Mouse (Mus musculus) limb, embryonic 10.5 days (tissue): ENCODE results near the gene Gli2. TPM values are rescaled to one million over a fixed set of nuclear protein-coding genes. Genes with fewer than 3 reads are reported as not detected.

Experiments used
- DNase-seq: peaks from one replicate; pipeline ENCODE4 v3.0.0-alpha.2; 2017; ENCODE audit warnings: low spot score
- H3K27ac ChIP-seq: fragments of 300-500 bp; sonication (generic); 2 replicates; pipeline ENCODE4 v1.5.1; 2016; ENCODE audit warnings: mild to moderate bottlenecking
- H3K27me3 ChIP-seq: fragments of 300-500 bp; sonication (generic); 2 replicates; pipeline ENCODE4 v1.6.1; 2016; ENCODE audit warnings: low read depth, mild to moderate bottlenecking; ENCODE audit not compliant: poor library complexity, severe bottlenecking
- H3K36me3 ChIP-seq: fragments of 300-500 bp; sonication (generic); 2 replicates; pipeline ENCODE4 v1.6.1; 2016; ENCODE audit warnings: mild to moderate bottlenecking, moderate library complexity
- H3K4me1 ChIP-seq: fragments of 300-500 bp; sonication (generic); 2 replicates; pipeline ENCODE4 v1.6.1; 2016
- H3K4me3 ChIP-seq: fragments of 300-500 bp; sonication (generic); 2 replicates; pipeline ENCODE4 v1.5.1; 2016; ENCODE audit warnings: mild to moderate bottlenecking, moderate library complexity
- H3K9me3 ChIP-seq: fragments of 300-500 bp; sonication (generic); replicated peaks from 2 replicates; pipeline ENCODE4 v1.6.1; 2016; ENCODE audit warnings: mild to moderate bottlenecking
- WGBS: fragments of 180-500 bp; shearing (Covaris S2); methylation state at CpG from one replicate; pipeline ENCODE4 v1.1.7; 2016; 5-methylcytosine and 5-hydroxymethylcytosine counted together
- polyA plus RNA-seq: library from polyadenylated mRNA; unstranded; fragments of >200 nt; fragmentation: Nextera tagmentation; extraction: Ambion mirVana; gene quantifications from 2 replicates; pipeline ENCODE4 v1.2.1, GENCODE M21; 2016

Gene Gli2
- polyA plus RNA-seq = 16.6 and 17.5 TPM in 2 replicates

DNA sequence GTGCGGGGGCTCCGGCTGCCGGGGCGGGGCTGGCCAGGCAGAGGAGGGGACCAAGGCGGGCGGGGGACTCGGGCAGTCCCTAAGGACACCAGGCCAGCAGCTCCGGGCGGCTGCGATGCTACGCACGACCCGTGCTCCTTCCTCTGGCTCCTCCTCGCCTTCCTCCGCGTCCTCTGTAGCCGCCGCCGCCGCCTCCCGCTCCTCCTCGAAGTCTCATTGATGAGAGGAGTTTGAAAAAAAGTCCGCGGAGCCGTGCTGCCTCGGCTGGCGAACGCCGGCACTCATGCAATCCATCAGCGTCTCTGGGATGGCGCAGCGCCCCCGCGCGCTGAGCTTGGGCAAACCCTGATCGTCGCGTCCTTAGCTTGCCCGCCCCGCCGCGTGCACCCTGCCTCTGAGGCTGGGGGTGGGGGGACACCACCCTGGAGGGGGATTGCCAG is at the start of gene Gli2:
TSS of gene Gli2 (minus strand) at position 218 of the 440 bp plus-strand sequence.
- WGBS = under 1% methylated on average over 42 of the region's 42 CpGs
- peaks cover 67% of the 10 kb centered on the region for H3K4me1 ChIP-seq
- peak within 1 kb of the TSS; percentile 73 for H3K4me3 ChIP-seq
- H3K36me3 ChIP-seq = no peaks in the 10 kb centered on the region
- peak within 1 kb of the TSS; percentile 98 for H3K27ac ChIP-seq
- H3K27me3 ChIP-seq = no peaks in the 10 kb centered on the region
- no peaks in the 10 kb centered on the region for H3K9me3 ChIP-seq
- DNase-seq = peak; percentile 91

DNA sequence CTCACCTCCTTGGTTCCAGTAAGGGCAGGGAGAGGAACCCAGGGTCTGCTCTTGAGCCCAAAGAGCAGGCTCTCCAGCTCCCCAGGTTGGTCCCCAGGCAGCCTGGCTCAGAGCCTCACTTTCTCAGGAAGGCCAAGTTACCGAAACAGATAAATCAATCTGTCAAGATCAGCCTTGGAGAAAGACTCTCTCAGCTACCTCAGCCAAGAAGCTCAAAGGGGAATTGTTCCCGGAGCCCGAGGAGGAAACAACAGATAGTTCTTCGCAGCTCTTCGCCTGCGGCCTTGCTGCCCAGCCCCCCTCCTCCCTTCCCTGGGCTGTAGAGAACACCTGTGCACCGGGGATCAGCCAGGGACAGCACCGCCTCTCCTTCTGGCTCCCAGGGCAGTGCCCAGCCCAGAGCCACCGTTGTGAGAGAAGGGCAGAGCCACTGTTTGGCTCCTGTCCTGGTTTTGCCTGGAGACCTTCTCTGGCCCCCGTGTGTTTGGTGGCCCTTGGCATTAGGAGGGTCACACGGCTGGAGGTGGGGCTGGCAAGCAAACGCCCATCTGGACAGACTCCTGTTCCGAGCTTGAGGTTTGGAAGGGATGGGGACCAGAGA is 44.6 kb upstream of the Gli2 start:
- no peak overlapping the region for H3K4me3 ChIP-seq
- peaks cover 14% of the 10 kb centered on the region for H3K4me1 ChIP-seq
- WGBS = 51% methylated on average over 13 of the region's 13 CpGs
- H3K36me3 ChIP-seq = no peaks in the 10 kb centered on the region
- no peak for DNase-seq
- no peaks in the 10 kb centered on the region for H3K27me3 ChIP-seq
- H3K9me3 ChIP-seq = no peaks in the 10 kb centered on the region
- no peak overlapping the region for H3K27ac ChIP-seq

GRCm38 (mm10) chr1:119093739-119094138 is 40.3 kb upstream of the Gli2 start:
- 23% methylated on average over 8 of the region's 8 CpGs for WGBS

DNA sequence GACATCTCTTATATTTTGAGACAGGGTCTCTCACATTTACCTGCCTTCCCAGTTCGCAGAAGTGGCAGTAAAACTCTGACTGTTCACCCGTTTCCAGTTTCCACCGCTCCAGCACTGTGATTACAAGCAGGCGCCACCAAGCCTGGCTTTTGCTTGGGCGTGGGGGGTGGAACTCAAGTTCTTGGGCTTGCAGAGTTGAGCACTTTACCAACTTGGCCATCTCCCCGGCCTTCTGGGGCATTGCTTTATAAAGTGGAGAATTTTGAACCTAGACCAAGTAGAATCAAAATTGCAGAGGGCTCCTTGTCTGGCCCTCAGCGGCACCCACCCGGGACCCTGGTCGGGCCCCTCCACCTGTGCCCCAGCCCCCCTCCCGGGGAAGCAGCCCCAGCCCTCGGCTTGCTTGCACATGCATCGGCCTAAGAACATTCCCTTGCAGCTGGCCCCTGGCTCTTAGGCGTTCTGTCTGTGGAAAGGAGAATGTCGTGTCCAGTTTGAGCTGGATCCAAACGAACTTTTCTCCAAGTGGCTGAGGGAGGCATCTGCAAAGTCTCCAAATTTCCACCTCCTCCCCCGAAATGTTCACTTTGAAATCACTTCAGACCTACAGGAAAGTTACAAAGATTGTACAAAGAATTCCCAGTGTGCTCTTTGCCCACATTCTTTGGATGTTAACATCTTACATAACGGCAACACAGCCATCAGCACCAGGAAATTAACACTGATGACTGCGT is 36.6 kb upstream of the Gli2 start:
- H3K27me3 ChIP-seq = no peaks in the 10 kb centered on the region
- H3K36me3 ChIP-seq = no peaks in the 10 kb centered on the region
- DNase-seq = no peak
- H3K4me1 ChIP-seq = 0 out of 2 replicates have a peak, but pooled peaks cover 4% of the 10 kb centered on the region
- no peaks in the 10 kb centered on the region for H3K9me3 ChIP-seq
- no peak overlapping the region for H3K4me3 ChIP-seq
- 83% methylated on average over 18 of the region's 18 CpGs for WGBS
- no peak overlapping the region for H3K27ac ChIP-seq

More at GRCm38 (mm10) chr1:119093739-119094138, 40.3 kb upstream of the Gli2 start:
- peak; percentile 77 for DNase-seq
- H3K4me3 ChIP-seq = no peak overlapping the region
- no peaks in the 10 kb centered on the region for H3K27me3 ChIP-seq
- H3K36me3 ChIP-seq = no peaks in the 10 kb centered on the region
- peaks cover 18% of the 10 kb centered on the region for H3K4me1 ChIP-seq
- H3K27ac ChIP-seq = no peak overlapping the region
- H3K9me3 ChIP-seq = no peaks in the 10 kb centered on the region

- Histone ChIP-seq H3K27ac (no peak overlapping the region), H3K4me3 (no peak overlapping the region), H3K4me1 (peaks cover 10% of the 10 kb centered on the region), H3K9me3 (no peaks in the 10 kb centered on the region), H3K27me3 (peaks cover 6% of the 10 kb centered on the region; the same call in 1 of the 2 replicates), H3K36me3 (no peaks in the 10 kb centered on the region)
- WGBS = 25% methylated on average over 3 of the region's 3 CpGs
- peak; percentile 86 for DNase-seq
Measured at GRCm38 (mm10) chr1:119087539-119087938, 34.1 kb upstream of the Gli2 start.

DNA sequence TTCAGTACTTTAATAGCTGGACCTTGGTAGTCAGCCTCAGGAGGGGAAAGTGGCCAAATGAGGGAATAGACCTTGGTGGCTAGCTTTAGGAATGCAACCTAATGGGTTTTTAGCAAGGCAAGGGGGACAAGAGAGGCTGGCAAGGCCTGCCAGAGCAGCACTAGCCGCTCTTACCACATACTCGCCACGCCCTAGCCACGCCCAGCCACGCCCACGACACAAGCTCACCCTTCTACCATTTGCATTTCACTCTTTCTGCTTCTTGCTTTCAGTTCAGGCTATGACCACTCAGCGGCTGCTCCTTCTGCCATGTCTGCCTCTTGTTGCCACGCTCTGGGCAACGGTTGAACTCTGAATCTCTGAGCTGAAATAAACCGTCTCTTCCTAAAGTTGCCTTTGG is 32.4 kb upstream of the Gli2 start:
- Histone ChIP-seq H3K36me3 (no peaks in the 10 kb centered on the region), H3K27me3 (peaks cover 6% of the 10 kb centered on the region; the same call in 1 of the 2 replicates), H3K4me1 (peaks cover 17% of the 10 kb centered on the region), H3K27ac (no peak overlapping the region), H3K4me3 (no peak overlapping the region), H3K9me3 (no peaks in the 10 kb centered on the region)
- no peak for DNase-seq
- WGBS = 61% methylated on average over 10 of the region's 10 CpGs

DNA sequence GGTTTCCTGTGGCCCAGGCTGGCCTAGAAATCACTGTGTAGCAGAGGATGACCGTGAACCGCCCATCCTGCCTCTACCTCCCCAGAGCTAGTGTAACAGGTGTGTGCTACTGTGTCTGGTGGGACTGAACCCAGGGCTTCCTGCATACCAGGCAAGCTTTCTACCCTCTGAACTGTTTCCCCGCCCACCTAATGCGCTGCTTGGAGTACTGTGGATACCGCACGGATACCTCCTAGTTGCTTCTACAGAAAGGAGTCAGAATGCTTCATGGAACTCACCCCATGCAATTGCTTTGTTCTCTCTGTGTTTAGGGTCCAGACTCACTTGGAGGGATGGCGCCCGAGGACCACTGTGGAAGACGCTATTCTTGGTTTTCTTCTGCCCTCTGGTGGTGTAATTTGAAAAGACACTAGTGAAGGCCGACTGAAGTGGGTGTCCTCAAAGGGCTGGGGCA is 30.1 kb upstream of the Gli2 start:
- no peaks in the 10 kb centered on the region for H3K9me3 ChIP-seq
- H3K4me3 ChIP-seq = no peak overlapping the region
- peaks cover 6% of the 10 kb centered on the region; the same call in 1 of the 2 replicates for H3K27me3 ChIP-seq
- H3K27ac ChIP-seq = peak overlapping the region; percentile 79
- DNase-seq = peak; percentile 73
- 20% methylated on average over 10 of the region's 10 CpGs for WGBS
- H3K4me1 ChIP-seq = peaks cover 12% of the 10 kb centered on the region
- H3K36me3 ChIP-seq = no peaks in the 10 kb centered on the region

GRCm38 (mm10) chr1:119082231-119082991 is 29.0 kb upstream of the Gli2 start:
- Histone ChIP-seq H3K27me3 (peaks cover 15% of the 10 kb centered on the region), H3K4me3 (no peak overlapping the region), H3K9me3 (no peaks in the 10 kb centered on the region), H3K27ac (peak overlapping the region; percentile 46; the same call in 1 of the 2 replicates), H3K4me1 (peaks cover 15% of the 10 kb centered on the region), H3K36me3 (no peaks in the 10 kb centered on the region)
- peak; percentile 90 for DNase-seq
- WGBS = 44% methylated on average over 12 of the region's 12 CpGs

DNA sequence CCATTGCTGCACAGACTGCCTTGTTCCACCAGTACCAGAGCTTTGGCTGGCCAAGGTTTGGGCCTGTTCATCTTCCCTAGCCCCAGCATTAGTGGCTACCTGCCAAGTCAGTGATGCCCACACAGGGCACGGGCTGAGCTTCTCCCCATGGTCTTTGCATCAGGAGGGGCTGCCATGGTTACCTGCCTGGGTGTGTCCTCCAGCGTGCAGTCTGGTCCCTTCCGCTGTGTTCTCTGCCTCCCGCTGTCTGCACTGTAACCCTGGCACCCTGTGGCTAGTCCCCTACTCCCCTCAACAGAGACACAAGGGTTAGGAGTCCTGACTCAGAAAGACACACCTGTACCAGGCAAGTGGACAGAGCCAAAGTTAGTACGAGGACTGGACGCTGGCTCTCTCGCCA is 24.5 kb upstream of the Gli2 start:
- WGBS = 83% methylated on average over 7 of the region's 7 CpGs
- Histone ChIP-seq H3K9me3 (no peaks in the 10 kb centered on the region), H3K4me1 (peaks cover 16% of the 10 kb centered on the region), H3K4me3 (no peak overlapping the region), H3K36me3 (no peaks in the 10 kb centered on the region), H3K27ac (no peak overlapping the region), H3K27me3 (peaks cover 33% of the 10 kb centered on the region)
- DNase-seq = no peak

DNA sequence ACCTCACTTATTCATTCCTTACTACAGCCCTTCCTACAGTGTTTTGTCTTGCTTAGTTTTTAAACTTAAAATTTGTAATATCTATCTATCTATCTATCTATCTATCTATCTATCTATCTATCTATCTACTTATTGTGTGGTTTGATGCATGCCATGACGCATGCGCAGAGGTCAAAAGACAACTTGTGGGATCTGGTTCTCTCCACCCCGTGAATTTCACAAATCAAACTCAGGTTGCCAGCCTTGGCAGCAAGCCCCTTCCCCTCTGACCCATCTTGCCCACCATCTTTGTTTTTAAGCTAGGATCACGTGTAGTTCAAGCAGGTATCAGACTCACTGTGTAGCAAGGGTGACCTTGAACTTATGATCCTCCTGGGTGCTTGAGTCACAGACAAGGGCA is 22.9 kb upstream of the Gli2 start:
- peaks cover 10% of the 10 kb centered on the region for H3K4me1 ChIP-seq
- WGBS = 68% methylated on average over 4 of the region's 4 CpGs

GRCm38 (mm10) chr1:119075916-119076315 is 22.5 kb upstream of the Gli2 start:
- H3K4me1 ChIP-seq = peaks cover 10% of the 10 kb centered on the region
- no peak overlapping the region for H3K4me3 ChIP-seq
- no peaks in the 10 kb centered on the region for H3K9me3 ChIP-seq
- DNase-seq = no peak
- 45% methylated on average over 3 of the region's 3 CpGs for WGBS
- no peaks in the 10 kb centered on the region for H3K36me3 ChIP-seq
- no peak overlapping the region for H3K27ac ChIP-seq
- H3K27me3 ChIP-seq = peaks cover 33% of the 10 kb centered on the region

More for the DNA sequence above, 22.9 kb upstream of the Gli2 start:
- Histone ChIP-seq H3K9me3 (no peaks in the 10 kb centered on the region), H3K4me3 (no peak overlapping the region), H3K36me3 (no peaks in the 10 kb centered on the region), H3K27ac (no peak overlapping the region), H3K27me3 (peaks cover 33% of the 10 kb centered on the region)
- no peak for DNase-seq

GRCm38 (mm10) chr1:119075500-119075899 is 22.1 kb upstream of the Gli2 start:
- peaks cover 33% of the 10 kb centered on the region for H3K27me3 ChIP-seq
- H3K36me3 ChIP-seq = no peaks in the 10 kb centered on the region
- no peak overlapping the region for H3K27ac ChIP-seq
- no peak overlapping the region for H3K4me3 ChIP-seq
- 34% methylated on average over 7 of the region's 7 CpGs for WGBS
- no peak for DNase-seq
- peaks cover 10% of the 10 kb centered on the region for H3K4me1 ChIP-seq
- no peaks in the 10 kb centered on the region for H3K9me3 ChIP-seq
